Mouse (Mus musculus): ENCODE data around the gene Otog. TPM values are rescaled to one million over a fixed set of nuclear protein-coding genes. Genes with fewer than 3 reads are reported as not detected.

Gene Otog
- polyA plus RNA-seq (2015; fragmentation: Nextera tagmentation; extraction: Ambion mirVana), result not detected in 2 replicates

DNA sequence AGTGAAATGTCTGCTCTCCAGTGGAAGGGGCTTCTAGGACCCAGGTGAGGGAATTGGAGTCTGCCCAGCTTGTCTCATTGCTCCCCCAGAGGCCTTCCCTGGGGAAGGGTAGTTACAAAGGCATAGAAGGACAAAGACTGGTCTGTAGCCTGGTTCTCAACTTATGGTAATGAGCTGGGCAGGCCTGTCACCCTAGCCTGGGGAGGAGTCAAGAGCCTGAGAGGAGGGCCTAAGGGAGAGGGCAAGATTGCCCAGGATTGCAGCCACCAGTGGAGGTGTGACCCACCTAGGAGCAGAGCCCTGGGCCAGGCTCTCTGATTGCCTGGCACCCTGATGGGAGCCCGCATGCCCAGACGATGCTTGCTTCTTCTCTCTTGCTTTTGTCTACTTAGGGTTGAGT lies at the start of gene Otog:
Gene Otog, plus strand, starts transcription at position 292 of the 400 bp plus-strand sequence.
- no peak within 1 kb of the TSS for H3K9ac ChIP-seq (ENCODE audit: low read depth, low read length)
- TF ChIP-seq CTCF (IDR thresholded peaks at IDR 0.05; ENCODE audit: low read depth), result no peak
- H3K27me3 ChIP-seq (replicated peaks; ENCODE audit: control insufficient read depth, insufficient read depth, low read length), result no peaks in the 10 kb centered on the region
- 49% methylated on average over 2 of the region's 2 CpGs for WGBS
- H3K4me2 ChIP-seq (replicated peaks; ENCODE audit: low read depth), result no peak within 1 kb of the TSS
- H3K4me3 ChIP-seq (ENCODE audit: low read depth, low read length), result no peak within 1 kb of the TSS
- no peaks in the 10 kb centered on the region for H3K36me3 ChIP-seq (ENCODE audit: control insufficient read depth, insufficient read depth)
- no peaks in the 10 kb centered on the region for H3K9me3 ChIP-seq (ENCODE audit: control insufficient read depth)
- no peaks in the 10 kb centered on the region for H3K4me1 ChIP-seq (replicated peaks; ENCODE audit: control insufficient read depth, insufficient read depth, low read length)
- no peak for ATAC-seq
- H3K27ac ChIP-seq (ENCODE audit: low read depth, low read length), result no peak within 1 kb of the TSS

GRCm38 (mm10) chr7:46195356-46195755 lies 45.4 kb upstream of the Otog start:
- no peak for ATAC-seq
- 84% methylated on average over 5 of the region's 5 CpGs for WGBS
- no peak for TF ChIP-seq CTCF (IDR thresholded peaks at IDR 0.05; ENCODE audit: low read depth)
- Histone ChIP-seq H3K4me1 (replicated peaks; ENCODE audit: control insufficient read depth, insufficient read depth, low read length) (no peaks in the 10 kb centered on the region), H3K36me3 (ENCODE audit: control insufficient read depth, insufficient read depth) (peaks cover 12% of the 10 kb centered on the region; the same call in 1 of the 2 replicates), H3K9ac (ENCODE audit: low read depth, low read length) (no peak overlapping the region), H3K9me3 (ENCODE audit: control insufficient read depth) (no peaks in the 10 kb centered on the region), H3K4me3 (ENCODE audit: low read depth, low read length) (no peak overlapping the region), H3K27ac (ENCODE audit: low read depth, low read length) (no peak overlapping the region), H3K4me2 (replicated peaks; ENCODE audit: low read depth) (no peak overlapping the region), H3K27me3 (replicated peaks; ENCODE audit: control insufficient read depth, insufficient read depth, low read length) (no peaks in the 10 kb centered on the region)

DNA sequence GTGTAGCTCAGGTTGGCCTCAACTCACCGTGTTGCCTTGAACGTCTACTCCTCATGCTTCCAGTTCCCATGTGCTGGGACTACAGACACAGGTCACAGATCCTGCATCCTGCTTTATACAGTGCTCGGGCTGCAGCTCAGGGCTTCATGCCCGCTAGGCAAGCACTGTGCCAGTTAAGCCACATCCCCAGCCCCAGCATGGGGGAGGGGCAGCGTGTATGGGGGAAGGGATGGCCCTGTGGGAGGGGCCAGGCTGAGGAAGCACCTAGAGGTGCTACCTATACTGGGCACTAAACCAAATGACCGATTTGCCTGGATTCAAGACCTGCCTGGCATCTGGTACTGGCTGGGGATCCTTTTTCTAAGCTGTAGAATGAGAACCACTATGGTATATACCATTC lies 40.8 kb upstream of the Otog start:
- Histone ChIP-seq H3K36me3 (ENCODE audit: control insufficient read depth, insufficient read depth) (peaks cover 26% of the 10 kb centered on the region; the same call in 1 of the 2 replicates), H3K9me3 (ENCODE audit: control insufficient read depth) (no peaks in the 10 kb centered on the region), H3K4me2 (replicated peaks; ENCODE audit: low read depth) (no peak overlapping the region), H3K9ac (ENCODE audit: low read depth, low read length) (no peak overlapping the region), H3K27ac (ENCODE audit: low read depth, low read length) (no peak overlapping the region), H3K4me1 (replicated peaks; ENCODE audit: control insufficient read depth, insufficient read depth, low read length) (no peaks in the 10 kb centered on the region), H3K27me3 (replicated peaks; ENCODE audit: control insufficient read depth, insufficient read depth, low read length) (no peaks in the 10 kb centered on the region), H3K4me3 (ENCODE audit: low read depth, low read length) (no peak overlapping the region)
- TF ChIP-seq CTCF (IDR thresholded peaks at IDR 0.05; ENCODE audit: low read depth), result no peak
- 69% methylated on average over 6 of the region's 6 CpGs for WGBS
- no peak for ATAC-seq

- Histone ChIP-seq H3K9me3 (ENCODE audit: control insufficient read depth) (no peaks in the 10 kb centered on the region), H3K27me3 (replicated peaks; ENCODE audit: control insufficient read depth, insufficient read depth, low read length) (no peaks in the 10 kb centered on the region), H3K9ac (ENCODE audit: low read depth, low read length) (no peak overlapping the region), H3K36me3 (ENCODE audit: control insufficient read depth, insufficient read depth) (peaks cover 22% of the 10 kb centered on the region; the same call in 1 of the 2 replicates), H3K4me3 (ENCODE audit: low read depth, low read length) (no peak overlapping the region), H3K27ac (ENCODE audit: low read depth, low read length) (no peak overlapping the region), H3K4me1 (replicated peaks; ENCODE audit: control insufficient read depth, insufficient read depth, low read length) (no peaks in the 10 kb centered on the region), H3K4me2 (replicated peaks; ENCODE audit: low read depth) (no peak overlapping the region)
- TF ChIP-seq CTCF (IDR thresholded peaks at IDR 0.05; ENCODE audit: low read depth), result no peak
- no peak for ATAC-seq
- WGBS, result 32% methylated on average over 14 of the region's 14 CpGs
These were observed 39.1 kb upstream of the Otog start for GRCm38 (mm10) chr7:46201649-46202048.

DNA sequence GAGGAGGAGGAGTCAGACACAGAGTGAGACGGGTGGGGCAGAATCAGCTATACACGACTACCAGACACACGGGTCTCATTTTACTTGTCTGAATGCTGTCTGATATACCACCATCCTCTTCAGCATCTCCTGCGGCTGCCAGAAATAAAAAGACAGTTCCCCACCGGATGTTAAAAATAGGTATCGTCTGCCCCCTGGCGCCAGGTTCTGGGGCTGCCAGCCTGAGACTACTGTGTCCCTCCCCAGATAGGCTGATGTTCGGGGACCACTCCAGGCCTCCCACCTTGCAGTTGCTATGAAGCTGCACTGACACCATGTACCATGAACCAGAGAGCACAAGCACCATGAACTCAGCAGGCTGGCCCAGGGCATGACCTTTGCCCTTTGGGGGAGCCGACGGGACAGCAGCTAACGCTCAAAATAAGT lies 36.7 kb upstream of the Otog start:
- peak; percentile 59 for TF ChIP-seq CTCF (IDR thresholded peaks at IDR 0.05; ENCODE audit: low read depth)
- 46% methylated on average over 11 of the region's 11 CpGs for WGBS

DNA sequence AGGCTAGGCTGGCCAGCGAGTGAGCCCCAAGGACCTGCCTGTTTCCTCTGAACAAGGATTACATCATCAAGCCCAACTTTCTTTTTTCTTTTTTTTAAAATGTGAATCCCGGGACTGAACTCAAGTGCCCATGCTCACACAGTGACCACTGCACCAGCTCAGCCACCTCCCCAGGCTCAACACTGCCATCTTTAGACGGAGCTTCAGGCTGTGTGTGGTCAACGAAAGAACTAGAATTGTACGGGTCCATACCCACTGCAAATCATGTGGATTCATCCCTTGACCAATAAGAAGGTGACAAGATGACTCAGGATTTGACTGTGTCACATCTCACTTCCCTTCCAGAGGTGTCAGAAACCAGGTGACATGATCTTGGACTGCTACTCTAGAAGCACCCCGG lies 36.0 kb upstream of the Otog start:
- WGBS, result 72% methylated on average over 6 of the region's 6 CpGs
- Histone ChIP-seq H3K36me3 (ENCODE audit: control insufficient read depth, insufficient read depth) (peaks cover 16% of the 10 kb centered on the region; the same call in 1 of the 2 replicates), H3K4me1 (replicated peaks; ENCODE audit: control insufficient read depth, insufficient read depth, low read length) (no peaks in the 10 kb centered on the region), H3K27ac (ENCODE audit: low read depth, low read length) (no peak overlapping the region), H3K9ac (ENCODE audit: low read depth, low read length) (no peak overlapping the region), H3K4me3 (ENCODE audit: low read depth, low read length) (no peak overlapping the region), H3K9me3 (ENCODE audit: control insufficient read depth) (no peaks in the 10 kb centered on the region), H3K4me2 (replicated peaks; ENCODE audit: low read depth) (no peak overlapping the region), H3K27me3 (replicated peaks; ENCODE audit: control insufficient read depth, insufficient read depth, low read length) (no peaks in the 10 kb centered on the region)
- no peak for ATAC-seq
- TF ChIP-seq CTCF (IDR thresholded peaks at IDR 0.05; ENCODE audit: low read depth), result peak; percentile 22; the same call in 1 of the 2 replicates

More for the DNA sequence above, 36.7 kb upstream of the Otog start:
- Histone ChIP-seq H3K9ac (ENCODE audit: low read depth, low read length) (no peak overlapping the region), H3K36me3 (ENCODE audit: control insufficient read depth, insufficient read depth) (peaks cover 20% of the 10 kb centered on the region; the same call in 1 of the 2 replicates), H3K4me1 (replicated peaks; ENCODE audit: control insufficient read depth, insufficient read depth, low read length) (no peaks in the 10 kb centered on the region), H3K27me3 (replicated peaks; ENCODE audit: control insufficient read depth, insufficient read depth, low read length) (no peaks in the 10 kb centered on the region), H3K4me3 (ENCODE audit: low read depth, low read length) (no peak overlapping the region), H3K4me2 (replicated peaks; ENCODE audit: low read depth) (no peak overlapping the region), H3K27ac (ENCODE audit: low read depth, low read length) (no peak overlapping the region), H3K9me3 (ENCODE audit: control insufficient read depth) (no peaks in the 10 kb centered on the region)
- ATAC-seq, result no peak

GRCm38 (mm10) chr7:46208131-46208530 lies 32.7 kb upstream of the Otog start:
- Histone ChIP-seq H3K4me2 (replicated peaks; ENCODE audit: low read depth) (no peak overlapping the region), H3K4me1 (replicated peaks; ENCODE audit: control insufficient read depth, insufficient read depth, low read length) (no peaks in the 10 kb centered on the region), H3K9me3 (ENCODE audit: control insufficient read depth) (no peaks in the 10 kb centered on the region), H3K9ac (ENCODE audit: low read depth, low read length) (no peak overlapping the region), H3K4me3 (ENCODE audit: low read depth, low read length) (no peak overlapping the region), H3K27me3 (replicated peaks; ENCODE audit: control insufficient read depth, insufficient read depth, low read length) (no peaks in the 10 kb centered on the region), H3K27ac (ENCODE audit: low read depth, low read length) (no peak overlapping the region), H3K36me3 (ENCODE audit: control insufficient read depth, insufficient read depth) (peaks cover 22% of the 10 kb centered on the region)
- no peak for ATAC-seq
- TF ChIP-seq CTCF (IDR thresholded peaks at IDR 0.05; ENCODE audit: low read depth), result no peak
- WGBS, result 91% methylated on average over 8 of the region's 8 CpGs

All from intestine, postnatal 0 days (tissue).